Mouse (Mus musculus): ENCODE data around the gene Gm20532.

- no peak for TF ChIP-seq CTCF (IDR thresholded peaks at IDR 0.05; ENCODE audit: borderline replicate concordance, control insufficient read depth, extremely low read depth, insufficient read depth, low read length, poor library complexity)
- TF ChIP-seq POLR2A (IDR thresholded peaks at IDR 0.05; ENCODE audit: control insufficient read depth, extremely low read depth, insufficient read depth, low read length, poor library complexity), result no peak
Observed at GRCm38 (mm10) chr2:26609261-26609661, 22.8 kb downstream of the Gm20532 start.

All from thymus, adult 2 months (tissue).